Mouse (Mus musculus) 416B (cell line): ENCODE measurements at regions not wholly inside any gene's neighbourhood (a gene's known extent, or its start where the extent isn't known, plus 50 kb on each side); places are given as distances from the start of the nearest gene placed in this dataset.

Experiments
- DNase-seq: peaks from one replicate; pipeline ENCODE4 v3.0.0; 2011; ENCODE audit warnings: low read depth

GRCm38 (mm10) chr2:74187963-74188790, 277.1 kb upstream of the Atp5g3 start:
- DNase-seq, result no peak

GRCm38 (mm10) chr2:74178106-74178505, 267.0 kb upstream of the Atp5g3 start:
- no peak for DNase-seq

- DNase-seq, result no peak
Measured at GRCm38 (mm10) chr2:74168776-74169570, 257.8 kb upstream of the Atp5g3 start.

GRCm38 (mm10) chr2:74168307-74168706, 257.2 kb upstream of the Atp5g3 start:
- no peak for DNase-seq

GRCm38 (mm10) chr2:74154062-74154461, 242.9 kb upstream of the Atp5g3 start:
- no peak for DNase-seq

GRCm38 (mm10) chr2:74153247-74153850, 242.2 kb upstream of the Atp5g3 start:
- DNase-seq, result no peak

GRCm38 (mm10) chr2:74152534-74153246, 241.6 kb upstream of the Atp5g3 start:
- DNase-seq, result no peak

GRCm38 (mm10) chr2:74147193-74147592, 236.1 kb upstream of the Atp5g3 start:
- no peak for DNase-seq

- DNase-seq, result no peak
Measured at GRCm38 (mm10) chr2:74136624-74137003, 225.5 kb upstream of the Atp5g3 start.

GRCm38 (mm10) chr2:74135963-74136623, 225.0 kb upstream of the Atp5g3 start:
- DNase-seq, result no peak

GRCm38 (mm10) chr2:74130141-74130588, 219.0 kb upstream of the Atp5g3 start:
- DNase-seq, result no peak

- DNase-seq, result no peak
Measured at GRCm38 (mm10) chr2:74128782-74129538, 217.8 kb upstream of the Atp5g3 start.

- DNase-seq, result no peak
Measured at GRCm38 (mm10) chr2:74127136-74127535, 216.0 kb upstream of the Atp5g3 start.

GRCm38 (mm10) chr2:74124252-74124651, 213.1 kb upstream of the Atp5g3 start:
- no peak for DNase-seq

GRCm38 (mm10) chr2:74123360-74124074, 212.4 kb upstream of the Atp5g3 start:
- DNase-seq, result no peak

- no peak for DNase-seq
Measured at GRCm38 (mm10) chr2:74122937-74123336, 211.8 kb upstream of the Atp5g3 start.

GRCm38 (mm10) chr2:74120051-74120450, 208.9 kb upstream of the Atp5g3 start:
- DNase-seq, result no peak

GRCm38 (mm10) chr2:74119167-74119937, 208.2 kb upstream of the Atp5g3 start:
- DNase-seq, result no peak

- DNase-seq, result no peak
Measured at GRCm38 (mm10) chr2:74106472-74106871, 195.3 kb upstream of the Atp5g3 start.
